Mouse (Mus musculus): ENCODE data around the gene Iqcb1. TPM values are rescaled to one million over a fixed set of nuclear protein-coding genes. Genes with fewer than 3 reads are reported as not detected.

Gene Iqcb1
- polyA plus RNA-seq, 1 experiment: 28.9 TPM

DNA sequence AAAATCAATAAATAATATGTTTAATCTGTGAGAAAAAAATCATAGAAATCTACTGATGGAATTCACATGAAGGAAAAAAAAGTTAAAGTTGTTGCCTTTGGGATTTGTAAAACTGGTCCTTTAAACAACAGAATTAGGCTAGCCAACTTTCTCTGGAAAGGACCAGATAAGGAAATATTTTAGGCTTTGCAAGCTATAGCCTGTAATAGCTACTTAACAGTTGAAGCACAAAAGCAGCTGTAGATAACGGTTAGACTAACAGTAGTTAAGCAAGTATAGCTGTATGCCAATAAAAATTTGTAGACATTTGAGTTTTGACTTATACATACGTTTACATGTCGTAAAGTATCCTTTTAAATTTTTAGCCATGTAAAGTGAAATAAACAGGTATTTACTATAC lies 35.4 kb downstream of the Iqcb1 start:
- no peak overlapping the region for H3K27ac ChIP-seq (ENCODE audit: insufficient read depth, low read length)
- no peak overlapping the region for H3K4me3 ChIP-seq (ENCODE audit: insufficient read depth, low read length)
- no peak for TF ChIP-seq CTCF (IDR thresholded peaks at IDR 0.05; ENCODE audit: extremely low read depth, insufficient read depth, low read length)
- no peaks in the 10 kb centered on the region for H3K4me1 ChIP-seq (ENCODE audit: control insufficient read depth, insufficient read depth, low read length)

DNA sequence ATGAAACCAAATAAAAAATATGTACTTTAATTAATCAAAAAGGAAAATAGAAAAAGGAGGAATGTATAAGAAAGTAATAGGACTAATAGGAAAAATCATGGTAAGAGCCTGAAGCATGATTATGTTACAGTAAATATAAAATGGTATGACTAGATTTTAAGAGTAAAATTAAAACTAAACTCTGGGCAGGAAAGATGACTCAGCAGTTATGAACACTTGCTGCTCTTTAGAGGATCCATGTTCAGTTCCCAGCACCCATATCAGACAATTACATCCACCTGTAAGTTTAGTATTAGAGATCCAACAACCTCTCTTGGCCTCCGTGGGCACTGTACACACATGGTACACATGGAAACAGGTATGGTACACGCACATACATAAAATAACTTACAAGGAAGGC lies 41.3 kb downstream of the Iqcb1 start:
- no peak overlapping the region for H3K27ac ChIP-seq (ENCODE audit: insufficient read depth, low read length)
- no peak overlapping the region for H3K4me3 ChIP-seq (ENCODE audit: insufficient read depth, low read length)
- peaks cover 1% of the 10 kb centered on the region for H3K4me1 ChIP-seq (ENCODE audit: control insufficient read depth, insufficient read depth, low read length)
- TF ChIP-seq CTCF (IDR thresholded peaks at IDR 0.05; ENCODE audit: extremely low read depth, insufficient read depth, low read length) (no peak), POLR2A (IDR thresholded peaks at IDR 0.05; ENCODE audit: extremely low read depth, insufficient read depth, low read length) (no peak)

DNA sequence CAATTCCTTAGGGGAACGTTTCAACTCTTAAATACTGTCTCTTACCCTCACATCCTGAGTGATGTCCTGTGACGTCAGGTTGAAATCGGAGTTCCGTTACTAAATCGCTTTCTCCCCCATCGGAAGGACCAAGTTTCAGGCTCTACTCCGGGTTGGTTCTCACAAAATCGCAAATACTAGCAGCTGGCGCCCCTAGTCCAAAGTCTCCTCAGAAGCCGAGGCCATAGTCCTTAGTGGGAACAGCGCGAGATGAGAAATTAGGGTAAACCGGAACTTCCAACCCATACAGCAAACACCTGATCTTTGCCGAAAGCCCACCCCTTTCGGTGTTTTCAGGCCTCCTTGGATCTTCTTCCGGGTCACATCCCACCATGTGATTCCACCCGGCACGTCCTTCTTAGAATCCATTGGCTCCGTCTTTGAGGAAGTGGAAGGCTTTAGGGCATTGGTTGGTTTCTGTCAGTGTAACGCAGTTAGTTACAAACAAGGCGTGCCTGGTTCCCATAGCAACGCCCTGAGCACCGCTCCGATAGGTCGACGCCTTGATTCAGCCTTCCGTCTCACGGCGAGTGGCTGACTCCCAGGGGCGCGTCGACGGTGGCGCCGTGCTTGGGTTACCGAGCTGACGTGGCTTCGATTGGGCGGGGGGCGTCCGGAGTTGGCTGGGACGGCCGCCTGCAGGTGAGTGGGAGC lies 46.5 kb downstream of the Iqcb1 start, which contains the start of the genes Eaf2 and Golgb1:
Eaf2 (minus strand) TSS at position 421 of the 693 bp plus-strand sequence.
Golgb1 (plus strand) TSS at position 558 of the 693 bp plus-strand sequence.
- Histone ChIP-seq H3K27ac (ENCODE audit: insufficient read depth, low read length) (peak within 1 kb of the TSS; percentile 22; the same call in 1 of the 2 replicates), H3K4me3 (ENCODE audit: insufficient read depth, low read length) (peak within 1 kb of the TSS; percentile 78), H3K4me1 (ENCODE audit: control insufficient read depth, insufficient read depth, low read length) (peaks cover 4% of the 10 kb centered on the region)
- TF ChIP-seq POLR2A (IDR thresholded peaks at IDR 0.05; ENCODE audit: extremely low read depth, insufficient read depth, low read length): peak; percentile 70
- no peak for TF ChIP-seq CTCF (IDR thresholded peaks at IDR 0.05; ENCODE audit: extremely low read depth, insufficient read depth, low read length)

DNA sequence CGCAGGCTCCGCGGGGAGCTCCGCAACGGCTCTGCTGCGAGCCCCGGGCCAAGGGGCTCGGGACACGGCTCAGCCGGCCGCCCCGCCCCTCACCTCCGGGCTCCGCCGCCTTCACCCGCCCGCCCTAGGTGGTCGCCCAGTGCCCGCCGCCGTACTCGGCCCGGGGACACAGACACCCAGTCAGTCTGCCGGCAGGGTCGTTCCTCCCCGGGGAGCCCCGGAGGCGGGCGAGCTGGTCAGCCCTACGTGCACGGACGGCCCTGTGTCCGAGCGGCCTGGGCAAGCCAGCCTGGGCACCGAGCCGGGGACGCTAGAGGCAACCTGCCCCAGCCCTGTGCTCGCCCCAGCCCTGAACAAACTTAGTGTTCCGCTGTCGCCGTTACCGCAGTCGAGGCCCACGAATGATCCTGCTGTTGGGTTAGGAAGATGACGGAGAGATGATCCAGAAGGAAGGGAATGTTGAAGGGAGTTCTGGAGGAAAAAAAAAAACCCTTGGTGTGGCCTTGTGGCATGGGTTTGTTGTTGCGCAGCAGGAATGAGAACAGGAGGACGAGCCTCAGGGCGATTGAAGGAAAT lies 47.2 kb downstream of the Iqcb1 start:
- Histone ChIP-seq H3K4me3 (ENCODE audit: insufficient read depth, low read length) (peak overlapping the region; percentile 78), H3K27ac (ENCODE audit: insufficient read depth, low read length) (peak overlapping the region; percentile 20; the same call in 1 of the 2 replicates), H3K4me1 (ENCODE audit: control insufficient read depth, insufficient read depth, low read length) (peaks cover 4% of the 10 kb centered on the region)
- no peak for TF ChIP-seq CTCF (IDR thresholded peaks at IDR 0.05; ENCODE audit: extremely low read depth, insufficient read depth, low read length)
- TF ChIP-seq POLR2A (IDR thresholded peaks at IDR 0.05; ENCODE audit: extremely low read depth, insufficient read depth, low read length): no peak

DNA sequence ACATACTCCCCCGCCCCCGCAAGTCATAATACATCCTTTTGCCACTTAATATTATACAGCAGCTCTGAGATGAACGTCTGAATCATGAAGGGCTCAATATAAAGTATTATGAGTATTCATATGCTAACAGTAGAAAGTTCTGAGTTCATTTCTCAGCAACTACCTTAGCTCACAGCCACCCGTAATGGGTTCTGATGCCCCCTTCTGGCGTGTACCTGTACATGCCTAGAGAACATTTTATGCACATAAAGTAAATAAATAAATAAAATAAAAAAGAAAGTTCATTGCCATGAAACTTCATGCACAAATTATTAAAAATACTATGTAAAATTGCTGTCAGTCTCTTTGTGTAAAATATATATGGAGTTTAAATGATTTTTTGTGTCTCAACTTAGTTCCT lies 49.1 kb downstream of the Iqcb1 start:
- TF ChIP-seq POLR2A (IDR thresholded peaks at IDR 0.05; ENCODE audit: extremely low read depth, insufficient read depth, low read length) (no peak), CTCF (IDR thresholded peaks at IDR 0.05; ENCODE audit: extremely low read depth, insufficient read depth, low read length) (no peak)
- Histone ChIP-seq H3K4me1 (ENCODE audit: control insufficient read depth, insufficient read depth, low read length) (peaks cover 4% of the 10 kb centered on the region), H3K27ac (ENCODE audit: insufficient read depth, low read length) (no peak overlapping the region), H3K4me3 (ENCODE audit: insufficient read depth, low read length) (no peak overlapping the region)

DNA sequence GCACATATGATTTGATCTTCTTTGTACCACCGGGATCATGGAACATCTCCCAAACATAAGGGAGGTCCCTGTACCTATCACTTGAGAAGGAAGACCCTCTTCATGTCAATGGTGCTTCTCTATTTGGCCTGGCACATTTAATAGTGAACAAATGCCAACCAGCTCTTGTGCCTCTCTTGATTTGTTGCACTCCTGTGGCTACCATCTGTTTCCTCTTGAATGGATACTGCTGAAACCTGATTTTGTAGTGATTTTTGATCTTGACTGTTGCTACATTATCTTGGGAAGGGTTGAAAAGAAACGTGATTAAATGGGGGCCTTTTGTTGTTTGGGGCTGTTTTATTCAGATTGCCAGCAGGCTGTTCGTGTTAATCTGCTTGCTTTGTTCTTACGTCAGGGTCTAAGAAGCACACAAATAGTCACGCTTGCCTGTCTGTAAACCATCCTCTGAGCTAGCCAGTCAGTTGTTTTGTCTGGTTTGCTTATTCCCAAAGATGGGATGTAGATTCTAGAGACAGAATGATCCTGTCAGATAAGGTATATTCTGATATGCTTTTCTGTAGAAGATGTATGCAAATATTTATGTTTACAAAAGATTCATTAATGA lies 54.7 kb downstream of the Iqcb1 start:
- H3K4me3 ChIP-seq (ENCODE audit: insufficient read depth, low read length): no peak overlapping the region
- H3K27ac ChIP-seq (ENCODE audit: insufficient read depth, low read length): no peak overlapping the region
- H3K4me1 ChIP-seq (ENCODE audit: control insufficient read depth, insufficient read depth, low read length): peaks cover 2% of the 10 kb centered on the region; the same call in 1 of the 2 replicates
- TF ChIP-seq POLR2A (IDR thresholded peaks at IDR 0.05; ENCODE audit: extremely low read depth, insufficient read depth, low read length) (no peak), CTCF (IDR thresholded peaks at IDR 0.05; ENCODE audit: extremely low read depth, insufficient read depth, low read length) (no peak)

DNA sequence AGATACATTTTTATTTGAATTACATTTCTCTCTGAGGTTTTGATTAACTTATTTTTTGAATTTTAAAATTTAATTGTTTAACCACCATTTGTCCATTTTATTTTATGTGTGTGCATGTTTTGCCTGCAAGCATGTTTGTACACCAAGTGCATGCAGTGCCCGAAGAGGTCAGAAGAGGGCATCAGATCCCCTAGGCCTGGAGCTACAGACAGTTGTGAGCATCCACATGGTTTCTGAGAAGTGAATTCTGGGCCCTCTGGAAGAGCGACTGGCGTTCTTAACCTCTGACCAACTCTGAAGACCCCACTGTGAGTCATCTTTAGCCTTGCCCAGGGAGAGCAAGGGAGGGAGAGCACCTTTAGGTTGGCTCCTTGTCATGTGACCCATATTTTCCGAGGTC lies 56.7 kb downstream of the Iqcb1 start:
- TF ChIP-seq CTCF (IDR thresholded peaks at IDR 0.05; ENCODE audit: extremely low read depth, insufficient read depth, low read length) (0 out of 2 replicates have a peak, but pooled peaks have one; percentile 22), POLR2A (IDR thresholded peaks at IDR 0.05; ENCODE audit: extremely low read depth, insufficient read depth, low read length) (no peak)
- no peaks in the 10 kb centered on the region for H3K4me1 ChIP-seq (ENCODE audit: control insufficient read depth, insufficient read depth, low read length)
- H3K4me3 ChIP-seq (ENCODE audit: insufficient read depth, low read length): no peak overlapping the region
- no peak overlapping the region for H3K27ac ChIP-seq (ENCODE audit: insufficient read depth, low read length)

DNA sequence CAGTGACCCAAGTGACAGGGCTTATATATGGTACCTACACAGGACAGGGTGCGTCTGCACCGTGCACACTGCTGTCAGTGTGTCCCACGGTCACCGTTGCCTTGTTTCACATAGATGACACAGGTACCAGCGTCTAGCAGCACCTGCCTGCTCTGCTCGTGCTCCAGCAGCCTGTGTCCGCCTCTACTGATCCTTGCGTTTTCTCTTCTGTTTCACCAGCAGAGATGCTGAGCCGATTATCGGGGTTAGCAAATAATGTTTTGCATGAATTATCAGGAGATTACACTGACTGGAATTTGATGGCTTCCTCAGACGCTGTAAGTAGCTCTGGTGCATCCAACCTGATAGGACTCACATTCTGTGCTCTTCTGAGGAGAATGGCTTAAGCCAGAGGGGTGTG lies 57.7 kb downstream of the Iqcb1 start:
- Histone ChIP-seq H3K4me3 (ENCODE audit: insufficient read depth, low read length) (no peak overlapping the region), H3K27ac (ENCODE audit: insufficient read depth, low read length) (no peak overlapping the region)
- TF ChIP-seq POLR2A (IDR thresholded peaks at IDR 0.05; ENCODE audit: extremely low read depth, insufficient read depth, low read length) (no peak), CTCF (IDR thresholded peaks at IDR 0.05; ENCODE audit: extremely low read depth, insufficient read depth, low read length) (no peak)

DNA sequence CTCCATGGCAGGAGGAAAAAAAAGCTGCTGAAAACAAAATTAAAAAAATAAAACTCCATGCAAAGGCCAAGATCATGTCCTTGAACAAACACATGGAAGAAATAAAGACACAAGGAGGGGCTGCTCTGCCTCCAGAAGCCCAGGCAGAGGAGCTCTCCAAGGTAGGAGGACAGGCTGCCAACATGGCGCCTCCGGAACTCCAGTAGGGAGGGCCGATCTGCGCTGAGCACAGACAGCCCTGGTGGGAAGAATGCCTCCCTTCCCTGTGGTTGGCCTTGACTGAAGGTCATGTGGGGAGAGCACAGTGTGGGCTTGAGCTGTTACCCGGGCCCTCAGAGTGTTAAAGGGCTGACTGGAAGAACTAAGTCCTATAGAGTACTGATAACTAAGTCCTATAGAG lies 59.4 kb downstream of the Iqcb1 start:
- H3K4me3 ChIP-seq (ENCODE audit: insufficient read depth, low read length): no peak overlapping the region
- H3K27ac ChIP-seq (ENCODE audit: insufficient read depth, low read length): no peak overlapping the region
- TF ChIP-seq POLR2A (IDR thresholded peaks at IDR 0.05; ENCODE audit: extremely low read depth, insufficient read depth, low read length) (no peak), CTCF (IDR thresholded peaks at IDR 0.05; ENCODE audit: extremely low read depth, insufficient read depth, low read length) (no peak)
- H3K4me1 ChIP-seq (ENCODE audit: control insufficient read depth, insufficient read depth, low read length): no peaks in the 10 kb centered on the region

More for the DNA sequence above, 57.7 kb downstream of the Iqcb1 start:
- H3K4me1 ChIP-seq (ENCODE audit: control insufficient read depth, insufficient read depth, low read length): no peaks in the 10 kb centered on the region
